Mouse (Mus musculus) midbrain, embryonic 16.5 days (tissue): ENCODE results near the gene Pcgf3. TPM values are rescaled to one million over a fixed set of nuclear protein-coding genes. Genes with fewer than 3 reads are reported as not detected.
A peak's percentile ranks its signal among the peaks of the same experiment; 100 is the strongest.
"Not testable (repeated sequence)": the region's sequence is repeated elsewhere in the genome, so short reads cannot be mapped to it uniquely, and the experiment has no call there.

Source experiments
- ATAC-seq: fragments of 200-750 bp; cut with Nextera tagmentation; 2 replicates; pipeline ENCODE4 v1.8.0; 2017; ENCODE audit warnings: moderate TSS enrichment
- H3K27ac ChIP-seq: fragments of 300-500 bp; sonication (generic); 2 replicates; pipeline ENCODE4 v1.5.1; 2014; ENCODE audit warnings: mild to moderate bottlenecking, low read length, mixed read lengths
- H3K27me3 ChIP-seq: fragments of 300-500 bp; sonication (generic); 2 replicates; pipeline ENCODE4 v1.6.1; 2014; ENCODE audit warnings: low read depth, low read length, mixed read lengths; ENCODE audit not compliant: control insufficient read depth, insufficient read depth
- H3K36me3 ChIP-seq: fragments of 300-500 bp; sonication (generic); 2 replicates; pipeline ENCODE4 v1.6.1; 2014; ENCODE audit warnings: mild to moderate bottlenecking, low read length, moderate library complexity, mixed read lengths; ENCODE audit not compliant: control insufficient read depth, insufficient read depth
- H3K4me1 ChIP-seq: fragments of 300-500 bp; sonication (generic); 2 replicates; pipeline ENCODE4 v1.6.1; 2014; ENCODE audit warnings: mild to moderate bottlenecking, low read length, mixed read lengths; ENCODE audit not compliant: control insufficient read depth, insufficient read depth
- H3K4me2 ChIP-seq: fragments of 300-500 bp; sonication (generic); 2 replicates; pipeline ENCODE4 v1.6.1; 2014; ENCODE audit warnings: mild to moderate bottlenecking, low read length, mixed read lengths
- H3K4me3 ChIP-seq: fragments of 300-500 bp; sonication (generic); 2 replicates; pipeline ENCODE4 v1.5.1; 2014; ENCODE audit warnings: low read depth, mild to moderate bottlenecking, low read length, moderate library complexity, mixed read lengths
- H3K9ac ChIP-seq: fragments of 300-500 bp; sonication (generic); 2 replicates; pipeline ENCODE4 v1.6.1; 2014; ENCODE audit warnings: low read depth, low read length, mixed read lengths
- H3K9me3 ChIP-seq: fragments of 300-500 bp; sonication (generic); replicated peaks from 2 replicates; pipeline ENCODE4 v1.6.1; 2014; ENCODE audit warnings: mild to moderate bottlenecking, low read length, mixed read lengths; ENCODE audit not compliant: control insufficient read depth, poor library complexity, severe bottlenecking
- WGBS: fragments of 180-500 bp; shearing (Covaris S2); extraction: QIAGEN DNeasy Blood & Tissue Kit; methylation state at CpG from one replicate; pipeline ENCODE4 v1.1.7; 2014; 5-methylcytosine and 5-hydroxymethylcytosine counted together
- polyA plus RNA-seq: library from polyadenylated mRNA; unstranded; fragments of >200 nt; fragmentation: Nextera tagmentation; extraction: Ambion mirVana; gene quantifications from 2 replicates; pipeline ENCODE4 v1.2.1, GENCODE M21; 2015

Pcgf3 gene
- polyA plus RNA-seq, 1 experiment from 2014 or later: 25.7 TPM

- Histone ChIP-seq H3K27ac (peak overlapping the region; percentile 87), H3K4me2 (peak overlapping the region; percentile 100), H3K4me1 (peaks cover 43% of the 10 kb centered on the region), H3K9me3 (no peaks in the 10 kb centered on the region), H3K9ac (peak overlapping the region; percentile 100), H3K27me3 (peaks cover 10% of the 10 kb centered on the region; the same call in 1 of the 2 replicates), H3K36me3 (no peaks in the 10 kb centered on the region), H3K4me3 (peak overlapping the region; percentile 97)
- 46% methylated on average over 4 of the region's 4 CpGs for WGBS
- ATAC-seq: no peak
Observed at GRCm38 (mm10) chr5:108462446-108462845, 1.4 kb downstream of the Pcgf3 start.

DNA sequence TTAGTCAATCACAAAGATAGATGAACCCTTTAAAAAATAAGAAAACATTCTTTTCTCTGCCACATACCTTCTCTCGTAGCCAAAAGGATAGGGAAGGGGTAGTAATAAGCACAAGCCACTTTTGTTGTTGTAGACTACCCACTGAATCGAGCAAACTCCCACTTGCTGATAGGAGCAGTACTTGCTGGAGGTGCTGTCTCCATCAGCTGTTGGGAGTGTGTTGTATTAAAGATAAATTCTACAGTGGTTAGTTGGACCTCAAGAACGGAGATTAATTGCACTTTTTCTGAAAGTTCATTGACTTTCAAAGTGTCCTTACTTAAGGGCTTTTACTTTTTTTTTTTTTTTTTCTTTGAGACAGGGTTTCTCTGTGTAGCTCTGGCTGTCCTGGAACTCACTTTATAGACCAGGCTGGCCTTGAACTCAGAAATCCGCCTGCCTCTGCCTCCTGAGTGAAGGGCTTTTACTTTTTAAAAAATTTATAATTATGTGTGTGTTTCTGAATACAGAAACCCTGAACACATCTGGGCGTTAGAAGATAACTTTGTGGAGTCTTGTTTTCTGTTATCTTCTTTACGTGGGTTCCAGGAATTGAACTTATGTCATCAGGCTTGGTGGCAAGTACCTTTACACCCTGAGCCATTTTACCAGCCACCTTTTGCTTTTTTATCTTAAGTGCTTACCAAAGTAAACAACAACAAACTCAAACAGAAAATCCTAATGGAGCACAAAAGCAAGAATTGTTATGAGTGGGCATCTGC, 4.3 kb downstream of the Pcgf3 start:
- Histone ChIP-seq H3K27ac (no peak overlapping the region), H3K9ac (no peak overlapping the region), H3K4me3 (no peak overlapping the region), H3K4me1 (peaks cover 43% of the 10 kb centered on the region), H3K27me3 (no peaks in the 10 kb centered on the region), H3K9me3 (no peaks in the 10 kb centered on the region), H3K36me3 (no peaks in the 10 kb centered on the region), H3K4me2 (no peak overlapping the region)
- ATAC-seq: no peak
- 92% methylated on average over 6 of the region's 6 CpGs for whole genome bisulfite sequencing

GRCm38 (mm10) chr5:108466647-108467046, 5.6 kb downstream of the Pcgf3 start:
- Histone ChIP-seq H3K4me3 (no peak overlapping the region), H3K27me3 (no peaks in the 10 kb centered on the region), H3K27ac (no peak overlapping the region), H3K4me2 (no peak overlapping the region), H3K9me3 (no peaks in the 10 kb centered on the region), H3K9ac (no peak overlapping the region), H3K4me1 (peaks cover 43% of the 10 kb centered on the region), H3K36me3 (no peaks in the 10 kb centered on the region)
- ATAC-seq: no peak
- WGBS: 93% methylated on average over 1 of the region's 1 CpGs

GRCm38 (mm10) chr5:108469617-108470016, 8.6 kb downstream of the Pcgf3 start:
- no peak overlapping the region for H3K27ac ChIP-seq
- H3K36me3 ChIP-seq: peaks cover 10% of the 10 kb centered on the region
- H3K9me3 ChIP-seq: no peaks in the 10 kb centered on the region
- WGBS: 80% methylated on average over 7 of the region's 7 CpGs
- no peaks in the 10 kb centered on the region for H3K27me3 ChIP-seq
- peaks cover 18% of the 10 kb centered on the region for H3K4me1 ChIP-seq
- no peak overlapping the region for H3K4me2 ChIP-seq
- no peak overlapping the region for H3K9ac ChIP-seq
- H3K4me3 ChIP-seq: no peak overlapping the region
- ATAC-seq: no peak

DNA sequence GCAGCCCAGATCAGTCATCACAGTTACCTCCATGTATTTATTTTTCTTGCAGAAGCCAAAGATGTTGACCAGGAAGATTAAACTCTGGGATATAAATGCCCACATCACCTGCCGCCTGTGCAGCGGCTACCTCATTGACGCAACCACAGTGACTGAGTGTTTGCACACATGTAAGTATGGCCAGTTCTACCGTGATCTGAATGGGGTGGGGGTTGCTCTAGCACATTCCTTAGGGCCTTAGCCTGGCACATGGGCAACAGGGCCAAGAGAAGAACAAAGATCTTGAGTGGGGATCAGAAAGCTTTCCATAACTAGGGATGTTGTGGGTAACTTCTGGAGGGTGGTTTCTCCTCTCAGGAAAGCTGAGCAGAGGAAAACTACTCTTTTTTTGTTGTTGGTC, 12.7 kb downstream of the Pcgf3 start:
- H3K4me2 ChIP-seq: no peak overlapping the region
- no peaks in the 10 kb centered on the region for H3K9me3 ChIP-seq
- no peak overlapping the region for H3K9ac ChIP-seq
- H3K4me3 ChIP-seq: no peak overlapping the region
- no peak overlapping the region for H3K27ac ChIP-seq
- WGBS: 90% methylated on average over 4 of the region's 4 CpGs
- peaks cover 32% of the 10 kb centered on the region for H3K36me3 ChIP-seq
- no peak for ATAC-seq
- no peaks in the 10 kb centered on the region; the same call in 1 of the 2 replicates for H3K4me1 ChIP-seq
- no peaks in the 10 kb centered on the region for H3K27me3 ChIP-seq

- Histone ChIP-seq H3K27ac (no peak overlapping the region), H3K36me3 (peaks cover 35% of the 10 kb centered on the region)
- 87% methylated on average over 3 of the region's 3 CpGs for WGBS
Observed at GRCm38 (mm10) chr5:108475977-108476376, 14.9 kb downstream of the Pcgf3 start.

GRCm38 (mm10) chr5:108483006-108483405, 22.0 kb downstream of the Pcgf3 start:
- no peak overlapping the region for H3K27ac ChIP-seq
- ATAC-seq: no peak
- peaks cover 20% of the 10 kb centered on the region for H3K36me3 ChIP-seq
- H3K4me1 ChIP-seq: no peaks in the 10 kb centered on the region
- H3K27me3 ChIP-seq: no peaks in the 10 kb centered on the region
- H3K4me2 ChIP-seq: no peak overlapping the region
- H3K4me3 ChIP-seq: no peak overlapping the region
- H3K9ac ChIP-seq: no peak overlapping the region
- no peaks in the 10 kb centered on the region for H3K9me3 ChIP-seq
- WGBS: 91% methylated on average over 6 of the region's 6 CpGs

More at GRCm38 (mm10) chr5:108475977-108476376, 14.9 kb downstream of the Pcgf3 start:
- no peak for ATAC-seq
- Histone ChIP-seq H3K4me1 (no peaks in the 10 kb centered on the region), H3K9ac (no peak overlapping the region), H3K4me2 (no peak overlapping the region), H3K4me3 (no peak overlapping the region), H3K27me3 (no peaks in the 10 kb centered on the region), H3K9me3 (no peaks in the 10 kb centered on the region)

- no peak overlapping the region for H3K4me2 ChIP-seq
- H3K4me3 ChIP-seq: no peak overlapping the region
- peaks cover 31% of the 10 kb centered on the region for H3K36me3 ChIP-seq
- H3K9me3 ChIP-seq: no peaks in the 10 kb centered on the region
- ATAC-seq: no peak
- no peaks in the 10 kb centered on the region for H3K4me1 ChIP-seq
- H3K27me3 ChIP-seq: no peaks in the 10 kb centered on the region
- H3K27ac ChIP-seq: no peak overlapping the region
- H3K9ac ChIP-seq: no peak overlapping the region
- WGBS: 98% methylated on average over 2 of the region's 2 CpGs
Observed at GRCm38 (mm10) chr5:108485239-108485638, 24.2 kb downstream of the Pcgf3 start.

DNA sequence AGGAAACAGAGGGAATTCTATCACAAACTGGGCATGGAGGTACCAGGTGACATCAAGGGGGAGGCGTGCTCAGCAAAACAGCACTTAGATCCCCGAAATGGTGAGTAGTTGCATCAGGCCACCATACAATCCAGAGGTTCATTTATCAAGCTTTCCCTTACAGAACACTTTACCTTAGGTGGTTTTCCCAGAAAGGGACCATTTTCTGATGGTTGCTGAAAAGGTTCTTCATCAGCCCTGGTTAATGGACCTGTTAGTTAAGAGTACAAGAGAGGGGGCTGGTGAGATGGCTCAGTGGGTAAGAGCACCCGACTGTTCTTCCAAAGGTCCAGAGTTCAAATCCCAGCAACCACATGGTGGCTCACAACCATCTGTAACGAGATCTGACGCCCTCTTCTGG, 25.1 kb downstream of the Pcgf3 start:
- H3K9me3 ChIP-seq, ATAC-seq, H3K4me3 ChIP-seq, H3K27me3 ChIP-seq, H3K9ac ChIP-seq, H3K4me1 ChIP-seq, H3K4me2 ChIP-seq, H3K27ac ChIP-seq: not testable (repeated sequence)
- H3K36me3 ChIP-seq: peaks cover 34% of the 10 kb centered on the region
- WGBS: 99% methylated on average over 5 of the region's 5 CpGs
